Mouse (Mus musculus) neural tube, embryonic 12.5 days (tissue): ENCODE measurements around the gene Cox4i2. TPM values are rescaled to one million over a fixed set of nuclear protein-coding genes. Genes with fewer than 3 reads are reported as not detected.

ENCODE experiments used
- ATAC-seq: fragments of 200-750 bp; cut with Nextera tagmentation; 2 replicates; pipeline ENCODE4 v1.8.0; 2017; ENCODE audit warnings: low read depth, mild to moderate bottlenecking, moderate TSS enrichment, moderate library complexity; ENCODE audit not compliant: low FRiP score
- H3K27ac ChIP-seq: fragments of 300-500 bp; sonication (generic); 2 replicates; pipeline ENCODE4 v1.5.1; 2016
- H3K27me3 ChIP-seq: fragments of 300-500 bp; sonication (generic); replicated peaks from 2 replicates; pipeline ENCODE4 v1.6.1; 2016; ENCODE audit warnings: mild to moderate bottlenecking
- H3K36me3 ChIP-seq: fragments of 300-500 bp; sonication (generic); 2 replicates; pipeline ENCODE4 v1.6.1; 2016; ENCODE audit warnings: mild to moderate bottlenecking
- H3K4me1 ChIP-seq: fragments of 300-500 bp; sonication (generic); 2 replicates; pipeline ENCODE4 v1.6.1; 2016
- H3K4me2 ChIP-seq: fragments of 300-500 bp; sonication (generic); replicated peaks from 2 replicates; pipeline ENCODE4 v1.6.1; 2016; ENCODE audit warnings: mild to moderate bottlenecking
- H3K4me3 ChIP-seq: fragments of 300-500 bp; sonication (generic); 2 replicates; pipeline ENCODE4 v1.5.1; 2016
- H3K9ac ChIP-seq: fragments of 300-500 bp; sonication (generic); 2 replicates; pipeline ENCODE4 v1.6.1; 2016; ENCODE audit warnings: mild to moderate bottlenecking
- H3K9me3 ChIP-seq: fragments of 300-500 bp; sonication (generic); 2 replicates; pipeline ENCODE4 v1.6.1; 2016; ENCODE audit warnings: mild to moderate bottlenecking
- WGBS: fragments of 180-500 bp; shearing (Covaris S2); methylation state at CpG from one replicate; pipeline ENCODE4 v1.1.7; 2016; 5-methylcytosine and 5-hydroxymethylcytosine counted together
- microRNA-seq: library from miRNA; unstranded; fragments of <30 nt; microRNA quantifications from one replicate; pipeline ENCODE4, GENCODE M21; 2017
- polyA plus RNA-seq: library from polyadenylated mRNA; unstranded; fragments of >200 nt; fragmentation: Nextera tagmentation; extraction: Ambion mirVana; gene quantifications from 2 replicates; pipeline ENCODE4 v1.2.1, GENCODE M21; 2016

Gene Cox4i2
- polyA plus RNA-seq, 1 experiment from 2014 or later: 3.7 TPM

DNA sequence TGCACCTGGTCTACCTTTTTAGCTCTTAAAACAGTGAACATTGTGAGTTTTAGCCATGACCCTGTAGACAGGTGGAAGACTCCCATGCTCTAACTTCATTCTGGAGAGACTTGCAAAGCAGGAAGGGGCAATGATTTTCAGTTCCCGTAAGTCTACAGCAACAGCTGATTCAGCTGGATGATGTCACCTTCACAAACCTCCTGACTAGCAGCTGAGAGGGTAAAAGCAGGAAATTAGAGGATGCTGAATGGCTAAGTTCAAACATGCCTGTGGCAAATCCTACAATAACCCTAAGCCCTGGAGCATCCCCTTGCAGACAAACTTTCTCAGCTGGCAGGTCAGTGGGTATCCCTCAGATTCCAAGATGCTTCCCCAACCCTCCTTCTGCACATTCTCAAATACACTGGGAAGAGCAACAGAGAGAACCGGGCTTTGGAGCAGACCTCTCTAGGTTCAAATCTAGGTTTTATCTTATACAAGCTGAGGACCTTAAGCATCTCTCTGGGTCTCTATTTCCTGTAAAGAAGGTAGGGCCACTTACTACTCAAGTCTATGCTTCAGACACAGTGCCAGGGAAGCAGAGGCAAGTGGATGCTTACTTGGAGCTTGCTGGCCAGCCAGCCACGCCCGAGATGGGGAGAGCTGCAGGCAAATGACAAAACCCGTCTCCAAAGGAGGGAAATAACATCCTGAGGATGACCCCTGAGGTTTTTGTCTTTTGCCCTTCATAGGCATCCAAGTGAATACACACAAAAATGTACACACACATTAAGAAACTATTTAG, 56.4 kb downstream of the Cox4i2 start:
- Histone ChIP-seq H3K9ac (no peak overlapping the region), H3K27me3 (no peaks in the 10 kb centered on the region), H3K4me2 (no peak overlapping the region), H3K9me3 (no peaks in the 10 kb centered on the region), H3K4me1 (peaks cover 7% of the 10 kb centered on the region), H3K4me3 (no peak overlapping the region), H3K27ac (no peak overlapping the region), H3K36me3 (no peaks in the 10 kb centered on the region)
- WGBS: 89% methylated on average over 5 of the region's 5 CpGs
- no peak for ATAC-seq

DNA sequence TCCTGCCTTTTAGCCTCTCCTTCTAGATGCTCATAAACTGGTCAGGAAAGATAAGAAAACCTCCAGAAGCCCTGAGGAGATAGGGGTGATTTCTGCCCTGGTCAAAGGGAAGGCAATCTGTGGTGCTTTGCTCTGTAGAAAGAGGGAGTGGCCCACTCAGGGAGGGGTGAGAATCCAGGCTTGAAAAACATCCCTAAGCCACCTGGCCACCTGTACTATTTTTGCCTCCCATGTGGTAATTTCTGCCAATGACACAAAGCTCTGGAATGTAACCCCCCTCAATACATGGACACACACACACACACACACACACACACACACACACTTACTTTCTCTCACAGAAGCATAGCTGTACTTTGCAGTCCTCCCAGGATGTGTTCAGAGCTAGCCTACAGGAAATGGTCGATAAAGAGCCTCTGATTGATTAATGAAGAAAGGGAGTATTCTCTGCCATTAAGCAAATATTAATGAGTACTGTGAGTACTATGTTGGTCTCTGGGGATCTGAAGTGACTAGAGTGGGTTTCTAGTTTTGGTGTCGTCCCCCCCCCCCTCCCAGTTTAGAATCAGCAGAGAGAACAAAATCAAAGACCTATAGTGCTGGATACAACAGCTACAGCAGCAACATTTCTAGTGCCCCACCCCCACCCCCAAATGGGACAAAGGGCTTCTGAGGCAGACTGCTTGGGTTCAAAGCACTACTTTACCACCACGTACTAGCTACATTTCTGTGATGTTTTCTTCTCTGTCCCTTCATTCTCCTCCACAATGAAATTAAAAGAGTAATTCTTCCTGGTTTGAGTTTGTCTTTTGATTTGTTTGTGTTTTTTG, 57.6 kb downstream of the Cox4i2 start:
- no peak for ATAC-seq
- H3K36me3 ChIP-seq: no peaks in the 10 kb centered on the region
- H3K9me3 ChIP-seq: no peaks in the 10 kb centered on the region
- no peaks in the 10 kb centered on the region for H3K27me3 ChIP-seq
- peaks cover 2% of the 10 kb centered on the region for H3K4me1 ChIP-seq
- 40% methylated on average over 3 of the region's 3 CpGs for WGBS
- no peak overlapping the region for H3K27ac ChIP-seq
- no peak overlapping the region for H3K9ac ChIP-seq
- H3K4me3 ChIP-seq: no peak overlapping the region
- H3K4me2 ChIP-seq: no peak overlapping the region

DNA sequence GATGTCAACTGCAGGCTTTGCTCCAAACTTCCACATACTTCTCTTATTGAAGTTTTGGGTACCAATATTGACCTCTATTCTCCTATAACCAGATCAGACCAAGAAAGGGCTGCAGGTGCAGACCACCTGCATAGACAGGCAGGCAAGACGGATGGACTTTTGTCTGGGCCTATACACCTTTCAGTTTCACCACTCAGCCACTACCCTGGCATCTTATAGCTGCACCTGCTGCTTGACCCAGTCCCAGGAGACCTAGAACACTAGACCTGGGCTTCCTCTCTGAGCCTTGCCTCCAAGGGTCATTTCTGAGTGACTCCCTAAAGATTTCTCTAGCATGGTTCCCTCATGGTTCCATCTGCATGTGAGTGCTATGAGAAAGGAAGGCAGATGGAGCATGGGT, 59.3 kb downstream of the Cox4i2 start:
- WGBS: 96% methylated on average over 1 of the region's 1 CpGs
- Histone ChIP-seq H3K9ac (no peak overlapping the region), H3K4me3 (no peak overlapping the region), H3K4me1 (peaks cover 13% of the 10 kb centered on the region), H3K4me2 (no peak overlapping the region), H3K27ac (no peak overlapping the region), H3K9me3 (no peaks in the 10 kb centered on the region), H3K27me3 (no peaks in the 10 kb centered on the region), H3K36me3 (no peaks in the 10 kb centered on the region)
- ATAC-seq: no peak

DNA sequence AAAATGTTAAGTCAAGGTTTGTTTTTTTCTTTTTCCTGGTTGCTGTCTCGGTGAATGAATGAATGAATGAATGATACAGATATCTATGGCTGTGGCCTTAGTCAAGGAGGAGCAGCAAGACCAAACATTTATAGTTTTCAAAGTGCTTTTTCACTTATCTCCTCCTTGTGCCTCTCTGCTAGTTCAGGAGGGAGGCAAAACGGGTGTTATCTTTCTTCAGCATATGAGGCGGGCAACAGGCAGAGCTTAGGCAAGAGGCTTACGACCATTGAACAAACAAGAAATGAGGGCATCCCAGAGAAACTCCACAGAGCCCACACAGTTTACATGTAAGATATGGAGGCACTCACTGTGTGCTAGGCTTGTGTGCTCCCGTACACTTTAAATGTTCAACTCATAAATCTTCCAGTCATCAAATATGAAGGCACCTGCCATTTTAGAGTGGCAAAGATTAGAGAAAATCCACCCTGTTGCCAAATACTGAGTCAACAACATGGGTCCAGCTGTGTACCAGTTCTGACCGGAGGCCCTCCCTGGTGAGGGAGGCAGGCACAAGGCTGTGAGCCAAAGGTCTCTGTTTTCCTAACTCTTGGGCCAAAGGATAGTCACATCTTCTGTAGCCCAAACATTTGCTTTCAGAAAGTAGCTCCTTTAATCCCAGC, 60.4 kb downstream of the Cox4i2 start:
- ATAC-seq: no peak
- no peak overlapping the region for H3K9ac ChIP-seq
- H3K4me2 ChIP-seq: no peak overlapping the region
- no peak overlapping the region for H3K27ac ChIP-seq
- H3K4me3 ChIP-seq: no peak overlapping the region
- peaks cover 15% of the 10 kb centered on the region for H3K4me1 ChIP-seq
- 91% methylated on average over 6 of the region's 6 CpGs for WGBS
- no peaks in the 10 kb centered on the region for H3K27me3 ChIP-seq
- H3K9me3 ChIP-seq: 0 out of 2 replicates have a peak, but pooled peaks cover 5% of the 10 kb centered on the region
- H3K36me3 ChIP-seq: peaks cover 7% of the 10 kb centered on the region

Small RNA genes lying within 50 kb of the gene (microRNA-seq; reads per million reads assigned to microRNA genes)
- not detected for gene Gm23802

Other genes with a start within 250 kb of the Cox4i2 start
- not detected in 2 replicates for gene Defb26, start 242.5 kb upstream of the Cox4i2 start, polyA plus RNA-seq
- gene Defb28, start 235.9 kb upstream of the Cox4i2 start, polyA plus RNA-seq: not detected in 2 replicates
- gene Defb29, start 214.1 kb upstream of the Cox4i2 start, polyA plus RNA-seq: not detected in 2 replicates
- gene Gm17416, start 184.8 kb upstream of the Cox4i2 start, polyA plus RNA-seq: not detected in 2 replicates
- gene Defb21, start 181.4 kb upstream of the Cox4i2 start, polyA plus RNA-seq: not detected in 2 replicates
- gene Defb19, start 173.9 kb upstream of the Cox4i2 start, polyA plus RNA-seq: not detected in 2 replicates
- not detected in 2 replicates for gene Defb45, start 154.8 kb upstream of the Cox4i2 start, polyA plus RNA-seq
- gene Defb36, start 149.8 kb upstream of the Cox4i2 start, polyA plus RNA-seq: not detected in 2 replicates
- gene Defb25, start 131.1 kb upstream of the Cox4i2 start, polyA plus RNA-seq: not detected in 2 replicates
- gene Rem1, start 127.2 kb upstream of the Cox4i2 start, polyA plus RNA-seq: 0.23 and 0.30 TPM in 2 replicates
- gene H13, start 84.7 kb upstream of the Cox4i2 start, polyA plus RNA-seq: 141 and 145 TPM in 2 replicates
- 42.8 and 47.7 TPM in 2 replicates for gene Mcts2, start 67.1 kb upstream of the Cox4i2 start, polyA plus RNA-seq
- gene Id1, start 17.9 kb upstream of the Cox4i2 start, polyA plus RNA-seq: 103 and 107 TPM in 2 replicates
- gene Bcl2l1, start 77.6 kb downstream of the Cox4i2 start, polyA plus RNA-seq: 149 and 153 TPM in 2 replicates
- gene Tpx2, start 93.8 kb downstream of the Cox4i2 start, polyA plus RNA-seq: 78.1 and 80.9 TPM in 2 replicates
- not detected in 2 replicates for gene Mylk2, start 157.2 kb downstream of the Cox4i2 start, polyA plus RNA-seq
- gene Foxs1, start 179.0 kb downstream of the Cox4i2 start, polyA plus RNA-seq: 2.0 and 2.4 TPM in 2 replicates
- 3.1 and 4.9 TPM in 2 replicates for gene Dusp15, start 197.5 kb downstream of the Cox4i2 start, polyA plus RNA-seq
- gene Ttll9, start 208.3 kb downstream of the Cox4i2 start, polyA plus RNA-seq: 1.8 and 2.6 TPM in 2 replicates